Comparison of ENCODE assay signal across 13 mouse cellular contexts in the genomic region with DNA sequence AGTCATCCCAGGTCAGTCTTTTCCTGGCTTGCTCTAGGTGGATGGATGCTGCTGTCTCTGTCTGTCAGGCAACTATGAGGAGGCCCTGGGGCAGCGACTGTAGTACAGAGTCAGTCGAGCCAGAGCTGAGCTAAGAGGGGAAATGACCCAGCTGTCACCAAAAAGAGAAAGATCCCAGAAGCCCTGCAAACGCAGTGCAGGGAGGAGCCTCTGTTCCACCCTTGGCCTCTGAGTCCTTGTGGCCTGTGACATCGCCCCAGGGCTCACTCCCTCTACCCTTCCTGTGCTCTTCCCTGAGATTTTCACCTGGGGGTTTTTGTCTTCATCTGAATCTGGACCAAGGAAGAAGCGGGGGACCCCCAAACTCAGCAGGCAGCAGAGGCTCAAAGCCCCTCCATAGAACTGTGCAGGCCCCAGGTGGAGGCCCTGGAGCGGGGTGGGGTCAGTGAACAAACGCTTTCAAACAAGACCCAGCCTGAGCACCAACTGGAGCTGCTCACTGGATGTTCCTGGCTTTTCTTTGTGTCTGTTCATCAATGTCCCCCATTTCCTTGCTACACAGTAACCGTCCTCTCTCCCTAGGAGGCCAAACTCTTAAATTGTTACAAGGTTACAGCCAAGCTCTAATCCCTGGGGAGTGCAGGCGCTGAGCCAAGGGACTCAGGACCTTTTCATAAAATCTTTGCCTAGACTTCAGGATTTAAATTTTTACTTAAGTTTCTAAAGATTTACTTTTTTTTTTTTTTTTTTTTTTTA. TPM values are rescaled to one million over a fixed set of nuclear protein-coding genes. Genes with fewer than 3 reads are reported as not detected.
DNase-seq lines count a peak whose midpoint lies in the region; ATAC-seq and TF ChIP-seq lines count a peak whose summit lies in the region.
"Had no signal": no experiment of that assay in that cellular context is flagged by ENCODE, and none has a peak within 500 bp of the region (broad histone marks: within the 10 kb centered on the region; RNA-seq: fewer than 3 reads in every experiment).

No protein-coding gene starts in this region.

- H3K27me3 ChIP-seq in intestine, embryonic 14.5 days (replicated peaks; ENCODE audit: control insufficient read depth, insufficient read depth, low read length) = no peaks in the 10 kb centered on the region
- H3K27me3 ChIP-seq in intestine, postnatal 0 days (replicated peaks; ENCODE audit: control insufficient read depth, insufficient read depth, low read length) = no peaks in the 10 kb centered on the region
- H3K27me3 ChIP-seq in ES-Bruce4 (ENCODE audit: control insufficient read depth, insufficient read depth, low read length, poor library complexity, severe bottlenecking) = no peaks in the 10 kb centered on the region
- no peaks in the 10 kb centered on the region for H3K27me3 ChIP-seq in intestine, embryonic 15.5 days (replicated peaks)
- H3K27me3 ChIP-seq in forebrain, embryonic 14.5 days (replicated peaks; ENCODE audit: control insufficient read depth, insufficient read depth, low read length) = no peaks in the 10 kb centered on the region
- H3K27me3 ChIP-seq: hindbrain, embryonic 15.5 days had no signal

- 0 out of 2 replicates have a peak, but pooled peaks cover 3% of the 10 kb centered on the region for H3K4me1 ChIP-seq in intestine, embryonic 14.5 days (replicated peaks; ENCODE audit: control insufficient read depth, insufficient read depth, low read length)
- no peaks in the 10 kb centered on the region for H3K4me1 ChIP-seq in intestine, postnatal 0 days (replicated peaks; ENCODE audit: control insufficient read depth, insufficient read depth, low read length)
- peaks cover 8% of the 10 kb centered on the region for H3K4me1 ChIP-seq in ES-Bruce4 (ENCODE audit: control insufficient read depth, insufficient read depth, low read length)
- H3K4me1 ChIP-seq in intestine, embryonic 15.5 days (replicated peaks) = peaks cover 5% of the 10 kb centered on the region; the same call in 1 of the 2 replicates
- H3K4me1 ChIP-seq in forebrain, embryonic 14.5 days (ENCODE audit: control insufficient read depth, insufficient read depth, low read length) = no peaks in the 10 kb centered on the region
- H3K4me1 ChIP-seq: hindbrain, embryonic 15.5 days had no signal

- H3K4me3 ChIP-seq in intestine, embryonic 14.5 days (ENCODE audit: low read depth, low read length) = no peak overlapping the region
- H3K4me3 ChIP-seq in intestine, postnatal 0 days (ENCODE audit: low read depth, low read length) = no peak overlapping the region
- no peak overlapping the region for H3K4me3 ChIP-seq in ES-Bruce4 (ENCODE audit: low read depth, low read length)
- no peak overlapping the region for H3K4me3 ChIP-seq in intestine, embryonic 15.5 days (replicated peaks)
- H3K4me3 ChIP-seq in forebrain, embryonic 14.5 days (ENCODE audit: low read depth, low read length) = no peak overlapping the region
- H3K4me3 ChIP-seq: hindbrain, embryonic 15.5 days; liver, embryonic 13.5 days had no signal

- H3K36me3 ChIP-seq in intestine, embryonic 14.5 days (ENCODE audit: control insufficient read depth, insufficient read depth, low read length) = peaks cover 14% of the 10 kb centered on the region
- H3K36me3 ChIP-seq in intestine, postnatal 0 days (ENCODE audit: control insufficient read depth, insufficient read depth) = peaks cover 20% of the 10 kb centered on the region
- 0 out of 2 replicates have a peak, but pooled peaks cover 5% of the 10 kb centered on the region for H3K36me3 ChIP-seq in ES-Bruce4 (ENCODE audit: control insufficient read depth, insufficient read depth, low read length, poor library complexity, severe bottlenecking)
- peaks cover 3% of the 10 kb centered on the region; the same call in 1 of the 2 replicates for H3K36me3 ChIP-seq in intestine, embryonic 15.5 days
- H3K36me3 ChIP-seq in forebrain, embryonic 14.5 days (ENCODE audit: control insufficient read depth, insufficient read depth, low read length) = no peaks in the 10 kb centered on the region
- H3K36me3 ChIP-seq: hindbrain, embryonic 15.5 days; liver, embryonic 13.5 days had no signal

- H3K9me3 ChIP-seq in intestine, embryonic 14.5 days (ENCODE audit: control insufficient read depth, low read length) = no peaks in the 10 kb centered on the region
- H3K9me3 ChIP-seq in intestine, postnatal 0 days (ENCODE audit: control insufficient read depth) = no peaks in the 10 kb centered on the region
- no peaks in the 10 kb centered on the region for H3K9me3 ChIP-seq in ES-Bruce4 (replicated peaks; ENCODE audit: control insufficient read depth, insufficient read depth, low read length, poor library complexity, severe bottlenecking)
- H3K9me3 ChIP-seq in intestine, embryonic 15.5 days = no peaks in the 10 kb centered on the region
- no peaks in the 10 kb centered on the region for H3K9me3 ChIP-seq in forebrain, embryonic 14.5 days (replicated peaks; ENCODE audit: control insufficient read depth, low read length)
- H3K9me3 ChIP-seq: hindbrain, embryonic 15.5 days; liver, embryonic 13.5 days had no signal

- DNase-seq in intestine, embryonic 14.5 days (ENCODE audit: low spot score) = no peak
- peak; percentile 66 for DNase-seq in adrenal gland, postnatal 25 days
- DNase-seq in cerebellum, adult 11 months = no peak
- DNase-seq in layer of hippocampus, postnatal 10 days (ENCODE audit: low spot score in 2 of 2) = no peak
- DNase-seq in forebrain, embryonic 14.5 days (ENCODE audit: low spot score) = no peak
- DNase-seq: cerebellum, adult 9-11 months; layer of hippocampus, postnatal 36 days; liver, embryonic 13.5 days had no signal

- TF ChIP-seq CTCF in intestine, postnatal 0 days (IDR thresholded peaks at IDR 0.05; ENCODE audit: low read depth) = no peak
- no peak for TF ChIP-seq CTCF in ES-Bruce4 (IDR thresholded peaks at IDR 0.05; ENCODE audit: low read depth, low read length)

- TF ChIP-seq EP300 in ES-Bruce4 (IDR thresholded peaks at IDR 0.05; ENCODE audit: insufficient read depth, low read depth, low read length) = peak; percentile 86

- 0 out of 2 replicates have a peak, but pooled peaks have one; percentile 22 for ATAC-seq in intestine, embryonic 14.5 days (replicated peaks; ENCODE audit: low FRiP score, low TSS enrichment, low read depth)
- no peak for ATAC-seq in intestine, postnatal 0 days
- ATAC-seq in intestine, embryonic 15.5 days = 0 out of 2 replicates have a peak, but pooled peaks have one; percentile 29
- no peak for ATAC-seq in forebrain, embryonic 14.5 days

- no peak overlapping the region for H3K4me2 ChIP-seq in intestine, embryonic 14.5 days (ENCODE audit: low read length)
- no peak overlapping the region for H3K4me2 ChIP-seq in intestine, postnatal 0 days (replicated peaks; ENCODE audit: low read depth)
- no peak overlapping the region for H3K4me2 ChIP-seq in intestine, embryonic 15.5 days (replicated peaks)
- no peak overlapping the region for H3K4me2 ChIP-seq in forebrain, embryonic 14.5 days (ENCODE audit: low read length)
- H3K4me2 ChIP-seq: hindbrain, embryonic 15.5 days; liver, embryonic 13.5 days had no signal

- H3K9ac ChIP-seq in intestine, embryonic 14.5 days (ENCODE audit: low read length) = no peak overlapping the region
- H3K9ac ChIP-seq in intestine, postnatal 0 days (ENCODE audit: low read depth, low read length) = no peak overlapping the region
- no peak overlapping the region for H3K9ac ChIP-seq in ES-Bruce4 (ENCODE audit: low read depth, poor library complexity, severe bottlenecking)
- H3K9ac ChIP-seq in intestine, embryonic 15.5 days = no peak overlapping the region
- H3K9ac ChIP-seq in forebrain, embryonic 14.5 days (ENCODE audit: low read length) = no peak overlapping the region
- H3K9ac ChIP-seq: hindbrain, embryonic 15.5 days; liver, embryonic 13.5 days had no signal

- no peak for TF ChIP-seq POLR2A in ES-Bruce4 (IDR thresholded peaks at IDR 0.05; ENCODE audit: insufficient read depth, low read length)

- H3K27ac ChIP-seq in intestine, embryonic 14.5 days (ENCODE audit: low read depth) = peak overlapping the region; percentile 62; the same call in 1 of the 2 replicates
- no peak overlapping the region for H3K27ac ChIP-seq in intestine, postnatal 0 days (ENCODE audit: low read depth, low read length)
- peak overlapping the region; percentile 83 for H3K27ac ChIP-seq in ES-Bruce4 (ENCODE audit: insufficient read depth, low read length)
- no peak overlapping the region for H3K27ac ChIP-seq in intestine, embryonic 15.5 days
- no peak overlapping the region for H3K27ac ChIP-seq in forebrain, embryonic 14.5 days (ENCODE audit: low read depth, low read length)
- H3K27ac ChIP-seq: hindbrain, embryonic 15.5 days; liver, embryonic 13.5 days had no signal

- 41% methylated on average over 9 of the region's 9 CpGs for WGBS in intestine, embryonic 14.5 days
- 52% methylated on average over 9 of the region's 9 CpGs for WGBS in intestine, postnatal 0 days
- 46% methylated on average over 9 of the region's 9 CpGs for WGBS in intestine, embryonic 15.5 days
- 47% methylated on average over 9 of the region's 9 CpGs for WGBS in forebrain, embryonic 14.5 days

RNA-seq across cellular contexts. Expression of gene Mapk13, which starts 12.4 kb away (rescaled TPM):
- polyA plus RNA-seq in intestine, embryonic 14.5 days (2014; fragmentation: Nextera tagmentation; extraction: Ambion mirVana) = 135 and 136 TPM in 2 replicates
- 204 and 222 TPM in 2 replicates for polyA plus RNA-seq in intestine, postnatal 0 days (2015; fragmentation: Nextera tagmentation; extraction: Ambion mirVana)
- 49.0 and 50.7 TPM in 2 replicates for polyA plus RNA-seq in ES-Bruce4 (2011; ENCODE audit: insufficient read depth, insufficient read length, low read depth, missing spikeins)
- total RNA-seq in adrenal gland, postnatal 25 days (2021) = 189 and 241 TPM in 2 replicates
- polyA plus RNA-seq in intestine, embryonic 15.5 days (2015; fragmentation: Nextera tagmentation; extraction: Ambion mirVana) = 214 and 219 TPM in 2 replicates
- total RNA-seq in layer of hippocampus, postnatal 10 days (2021) = 1 to 10 TPM in 1 of 2 experiments, under 1 TPM in 1; 0.96 to 2.2 TPM
- 0.57 and 0.67 TPM in 2 replicates for polyA plus RNA-seq in forebrain, embryonic 14.5 days (2014; fragmentation: Nextera tagmentation; extraction: Ambion mirVana)
- polyA plus RNA-seq: CD4-positive, CD25-positive, alpha-beta regulatory T cell, adult 4 months had no signal

RNA-seq across cellular contexts. Expression of gene Brpf3, which starts 19.4 kb away (rescaled TPM):
- polyA plus RNA-seq in intestine, embryonic 14.5 days (2014; fragmentation: Nextera tagmentation; extraction: Ambion mirVana) = 11.1 and 12.9 TPM in 2 replicates
- 42.9 and 44.4 TPM in 2 replicates for polyA plus RNA-seq in intestine, postnatal 0 days (2015; fragmentation: Nextera tagmentation; extraction: Ambion mirVana)
- polyA plus RNA-seq in ES-Bruce4 (2011; ENCODE audit: insufficient read depth, insufficient read length, low read depth, missing spikeins) = 89.8 and 92.9 TPM in 2 replicates
- total RNA-seq in adrenal gland, postnatal 25 days (2021) = 91.3 and 122 TPM in 2 replicates
- 13.1 and 18.1 TPM in 2 replicates for polyA plus RNA-seq in intestine, embryonic 15.5 days (2015; fragmentation: Nextera tagmentation; extraction: Ambion mirVana)
- total RNA-seq in layer of hippocampus, postnatal 10 days (2021) = 10 to 100 TPM; 37.2 to 37.7 TPM
- 5.0 and 5.4 TPM in 2 replicates for polyA plus RNA-seq in forebrain, embryonic 14.5 days (2014; fragmentation: Nextera tagmentation; extraction: Ambion mirVana)

RNA-seq across cellular contexts. Expression of gene AC170998.1, which starts 55.6 kb away (rescaled TPM):
- polyA plus RNA-seq in intestine, embryonic 14.5 days (2014; fragmentation: Nextera tagmentation; extraction: Ambion mirVana) = 4.0 and 4.7 TPM in 2 replicates
- 1.2 and 1.5 TPM in 2 replicates for polyA plus RNA-seq in intestine, postnatal 0 days (2015; fragmentation: Nextera tagmentation; extraction: Ambion mirVana)
- polyA plus RNA-seq in ES-Bruce4 (2011; ENCODE audit: insufficient read depth, insufficient read length, low read depth, missing spikeins) = 8.5 and 8.8 TPM in 2 replicates
- 1.7 and 2.2 TPM in 2 replicates for total RNA-seq in adrenal gland, postnatal 25 days (2021)
- polyA plus RNA-seq in intestine, embryonic 15.5 days (2015; fragmentation: Nextera tagmentation; extraction: Ambion mirVana) = 2.1 and 2.4 TPM in 2 replicates
- total RNA-seq in layer of hippocampus, postnatal 10 days (2021) = 1 to 10 TPM; 1.9 to 2.4 TPM
- polyA plus RNA-seq in forebrain, embryonic 14.5 days (2014; fragmentation: Nextera tagmentation; extraction: Ambion mirVana) = 0.52 and 0.61 TPM in 2 replicates

Comparison
In these comparisons a context has a peak if more than half of its experiments do, and no peak if none do; other contexts are left out.
1. ATAC-seq: peak in intestine, embryonic 14.5 days (single experiment) and intestine, embryonic 15.5 days (single experiment); none in intestine, postnatal 0 days (single experiment) and forebrain, embryonic 14.5 days (single experiment).
2. H3K27ac ChIP-seq: peak in intestine, embryonic 14.5 days (single experiment) and ES-Bruce4 (single experiment); none in intestine, postnatal 0 days (single experiment), intestine, embryonic 15.5 days (single experiment) and forebrain, embryonic 14.5 days (single experiment).
3. RNA of gene Mapk13, which starts 12.4 kb away (polyA plus RNA-seq): 214 to 219 TPM in intestine, embryonic 15.5 days, 204 to 222 TPM in intestine, postnatal 0 days, 135 to 136 TPM in intestine, embryonic 14.5 days and 49.0 to 50.7 TPM in ES-Bruce4; 0.57 to 0.67 TPM in forebrain, embryonic 14.5 days; every median in the first group is over 10 times any median in the second.